Mouse (Mus musculus) olfactory bulb, adult 2 months (tissue): Measurements from ENCODE around the gene Anxa8.

Experiments
- CTCF ChIP-seq: fragments of 200-500 bp; IDR thresholded peaks from 2 replicates; pipeline ENCODE4 v1.5.1; 2012; ENCODE audit warnings: low read depth, mild to moderate bottlenecking, low read length, moderate library complexity; ENCODE audit not compliant: insufficient read depth
- POLR2A ChIP-seq: fragments of 200-500 bp; IDR thresholded peaks from 2 replicates; pipeline ENCODE4 v1.6.1; 2012; ENCODE audit warnings: mild to moderate bottlenecking, low read depth, low read length, moderate library complexity; ENCODE audit not compliant: insufficient read depth

GRCm38 (mm10) chr14:34102601-34103000, 16.8 kb downstream of the Anxa8 start, which contains the start of gene A630023A22Rik:
- TF ChIP-seq POLR2A (no peak), CTCF (no peak)
